Mouse (Mus musculus) spleen, adult 2 months (tissue): ENCODE data around the gene Ccdc9. TPM values are rescaled to one million over a fixed set of nuclear protein-coding genes. Genes with fewer than 3 reads are reported as not detected.

Source experiments
- DNase-seq, 2 experiments: peaks; one replicate each; pipeline versions ENCODE4 v3.0.0 to v3.0.0-alpha.2; 2012 to 2021; ENCODE audit warnings: low spot score in 2 of 2, low read depth in 1 of 2
- H3K27ac ChIP-seq: fragments of 200-500 bp; 2 replicates; pipeline ENCODE4 v1.5.1; 2012; ENCODE audit warnings: low read length, inconsistent platforms; ENCODE audit not compliant: insufficient read depth
- H3K27me3 ChIP-seq: fragments of 200-500 bp; 2 replicates; pipeline ENCODE4 v1.6.1; 2012; ENCODE audit warnings: mild to moderate bottlenecking, moderate library complexity, low read length, inconsistent platforms; ENCODE audit not compliant: control insufficient read depth, insufficient read depth
- H3K36me3 ChIP-seq: fragments of 200-500 bp; 2 replicates; pipeline ENCODE4 v1.6.1; 2012; ENCODE audit warnings: mild to moderate bottlenecking, low read length, inconsistent platforms; ENCODE audit not compliant: control insufficient read depth, insufficient read depth
- H3K4me1 ChIP-seq: fragments of 200-500 bp; 2 replicates; pipeline ENCODE4 v1.6.1; 2011; ENCODE audit warnings: inconsistent platforms; ENCODE audit not compliant: control insufficient read depth, insufficient read depth, insufficient read length
- H3K4me3 ChIP-seq: fragments of 200-500 bp; 2 replicates; pipeline ENCODE4 v1.5.1; 2011; ENCODE audit warnings: mild to moderate bottlenecking, inconsistent platforms; ENCODE audit not compliant: insufficient read depth, insufficient read length; ENCODE audit errors: extremely low read depth
- CTCF ChIP-seq: fragments of 200-500 bp; IDR thresholded peaks from 2 replicates; pipeline ENCODE4 v1.5.1; 2011; ENCODE audit warnings: mild to moderate bottlenecking, inconsistent platforms; ENCODE audit not compliant: insufficient read depth, insufficient read length, insufficient replicate concordance; ENCODE audit errors: extremely low read depth
- POLR2A ChIP-seq: fragments of 200-500 bp; IDR thresholded peaks from 2 replicates; pipeline ENCODE4 v1.6.1; 2011; ENCODE audit warnings: low read depth, low read length, inconsistent platforms
- WGBS: fragments of 180-500 bp; shearing (Covaris S2); methylation state at CpG from one replicate; pipeline ENCODE4 v1.1.7; 2018; 5-methylcytosine and 5-hydroxymethylcytosine counted together
- polyA plus RNA-seq: library from polyadenylated mRNA; depleted of rRNA; stranded (reverse); fragments of >200 nt; gene quantifications from 2 replicates; pipeline ENCODE4 v1.2.3, GENCODE M21; 2012; rRNA removed

Gene Ccdc9
- polyA plus RNA-seq, 1 experiment = 32.4 TPM

GRCm38 (mm10) chr7:16242198-16242597 lies 44.4 kb downstream of the Ccdc9 start:
- Histone ChIP-seq H3K4me3 (no peak overlapping the region), H3K4me1 (peaks cover 16% of the 10 kb centered on the region), H3K27ac (peak overlapping the region; percentile 30), H3K36me3 (no peaks in the 10 kb centered on the region), H3K27me3 (no peaks in the 10 kb centered on the region)
- DNase-seq = no peak
- WGBS = 39% methylated on average over 6 of the region's 6 CpGs
- TF ChIP-seq POLR2A (no peak), CTCF (no peak)

DNA sequence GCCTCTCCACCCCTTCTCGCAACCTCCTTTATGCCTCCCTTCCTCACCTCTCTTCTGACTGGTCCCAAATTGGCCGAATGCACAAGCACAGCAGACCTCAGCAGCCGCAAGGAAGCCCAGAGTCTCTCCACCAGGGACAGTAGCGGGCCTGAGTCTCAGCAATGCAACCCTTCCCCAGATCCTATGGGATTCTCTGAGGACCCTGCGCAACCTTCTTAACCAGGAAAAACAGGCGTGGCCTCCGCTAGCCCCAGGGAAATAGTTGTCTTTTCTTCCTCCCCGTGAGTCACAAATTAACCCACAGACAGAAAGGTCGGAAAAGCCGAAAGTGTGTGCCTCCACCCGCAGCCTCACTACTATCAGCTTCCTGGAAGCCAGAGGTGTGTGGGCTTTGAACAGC lies 44.8 kb downstream of the Ccdc9 start:
- no peak overlapping the region for H3K4me3 ChIP-seq
- WGBS = 56% methylated on average over 11 of the region's 11 CpGs
- no peaks in the 10 kb centered on the region for H3K36me3 ChIP-seq
- DNase-seq = no peak
- TF ChIP-seq CTCF (no peak), POLR2A (no peak)
- no peaks in the 10 kb centered on the region for H3K27me3 ChIP-seq
- H3K27ac ChIP-seq = peak overlapping the region; percentile 30
- H3K4me1 ChIP-seq = peaks cover 16% of the 10 kb centered on the region

GRCm38 (mm10) chr7:16240978-16241303 lies 45.7 kb downstream of the Ccdc9 start:
- Histone ChIP-seq H3K4me3 (no peak overlapping the region), H3K4me1 (peaks cover 16% of the 10 kb centered on the region), H3K27ac (no peak overlapping the region), H3K36me3 (no peaks in the 10 kb centered on the region), H3K27me3 (no peaks in the 10 kb centered on the region)
- no peak for TF ChIP-seq POLR2A
- TF ChIP-seq CTCF = no peak
- DNase-seq = no peak
- 91% methylated on average over 1 of the region's 1 CpGs for WGBS

DNA sequence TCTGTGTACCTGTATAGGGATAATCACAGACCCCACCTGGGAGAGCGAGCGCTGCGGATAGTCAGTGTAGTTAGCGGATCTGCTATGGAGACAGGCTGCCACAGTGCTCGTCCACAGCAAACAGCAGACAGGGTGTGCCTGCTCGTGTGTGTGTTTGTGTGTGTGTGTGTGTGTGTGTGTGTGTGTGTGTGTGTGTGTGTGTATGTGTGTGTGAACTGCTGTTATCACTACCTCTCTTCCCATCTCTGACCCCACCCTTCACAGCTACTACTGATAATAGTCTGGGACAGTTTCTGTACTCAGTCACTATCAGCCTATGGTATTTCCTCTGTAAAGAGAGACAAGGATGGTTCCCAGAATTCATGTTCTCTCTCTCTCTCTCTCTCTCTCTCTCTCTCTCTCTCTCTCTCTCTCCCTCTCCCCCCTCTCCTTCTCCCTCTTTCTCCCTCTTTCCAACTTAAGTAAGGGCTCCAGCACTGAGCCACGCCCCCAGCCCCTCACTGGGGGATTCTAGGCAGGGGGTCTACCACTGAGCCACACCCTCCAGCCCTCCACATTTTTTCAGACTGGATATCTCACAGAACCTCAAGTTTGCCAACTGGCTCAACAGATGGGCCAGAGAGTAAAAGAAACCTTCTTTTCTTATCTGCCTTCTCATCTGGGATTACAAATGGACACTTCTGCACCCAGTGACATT lies 46.2 kb downstream of the Ccdc9 start:
- 73% methylated on average over 7 of the region's 7 CpGs for WGBS
- H3K4me3 ChIP-seq = no peak overlapping the region
- no peak for TF ChIP-seq POLR2A
- TF ChIP-seq CTCF = no peak
- peak overlapping the region; percentile 67 for H3K27ac ChIP-seq
- H3K4me1 ChIP-seq = peaks cover 13% of the 10 kb centered on the region
- no peaks in the 10 kb centered on the region for H3K27me3 ChIP-seq
- no peaks in the 10 kb centered on the region for H3K36me3 ChIP-seq
- no peak for DNase-seq

GRCm38 (mm10) chr7:16239554-16239997 lies 47.0 kb downstream of the Ccdc9 start:
- WGBS = 23% methylated on average over 9 of the region's 9 CpGs
- peaks cover 13% of the 10 kb centered on the region for H3K4me1 ChIP-seq
- no peaks in the 10 kb centered on the region for H3K27me3 ChIP-seq
- DNase-seq = peak; percentile 62 to 81
- TF ChIP-seq CTCF (no peak), POLR2A (no peak)
- peak overlapping the region; percentile 67 for H3K27ac ChIP-seq
- H3K36me3 ChIP-seq = no peaks in the 10 kb centered on the region
- H3K4me3 ChIP-seq = no peak overlapping the region; the same call in 1 of the 2 replicates

- Histone ChIP-seq H3K27me3 (no peaks in the 10 kb centered on the region), H3K36me3 (no peaks in the 10 kb centered on the region), H3K4me3 (no peak overlapping the region), H3K27ac (no peak overlapping the region), H3K4me1 (no peaks in the 10 kb centered on the region)
- no peak for DNase-seq
- WGBS = 75% methylated on average over 5 of the region's 5 CpGs
- TF ChIP-seq POLR2A (no peak), CTCF (no peak)
Observed at GRCm38 (mm10) chr7:16229869-16230268, 56.7 kb downstream of the Ccdc9 start.

Other genes with a start within 250 kb of the Ccdc9 start
- gene Bicra, start 238.9 kb downstream of the Ccdc9 start, polyA plus RNA-seq = 40.4 and 50.6 TPM in 2 replicates
- gene Zfp541, start 225.0 kb downstream of the Ccdc9 start, polyA plus RNA-seq = 0.02 and 0.05 TPM in 2 replicates
- gene Napa, start 188.3 kb downstream of the Ccdc9 start, polyA plus RNA-seq = 150 and 151 TPM in 2 replicates
- 23.2 and 25.8 TPM in 2 replicates for gene Kptn, start 166.9 kb downstream of the Ccdc9 start, polyA plus RNA-seq
- gene Slc8a2, start 157.0 kb downstream of the Ccdc9 start, polyA plus RNA-seq = 1.2 and 2.5 TPM in 2 replicates
- 21.9 and 28.7 TPM in 2 replicates for gene Meis3, start 111.7 kb downstream of the Ccdc9 start, polyA plus RNA-seq
- gene Dhx34, start 64.8 kb downstream of the Ccdc9 start, polyA plus RNA-seq = 49.3 and 63.1 TPM in 2 replicates
- gene C5ar2, start 42.6 kb downstream of the Ccdc9 start, polyA plus RNA-seq = 1.8 and 4.0 TPM in 2 replicates
- gene C5ar1, start 27.3 kb downstream of the Ccdc9 start, polyA plus RNA-seq = 7.5 and 11.0 TPM in 2 replicates
- 33.7 and 53.6 TPM in 2 replicates for gene Inafm1, start 13.2 kb downstream of the Ccdc9 start, polyA plus RNA-seq
- gene Bbc3, start 21.6 kb upstream of the Ccdc9 start, polyA plus RNA-seq = 22.9 and 45.7 TPM in 2 replicates
- gene Sae1, start 101.0 kb upstream of the Ccdc9 start, polyA plus RNA-seq = 16.7 and 20.7 TPM in 2 replicates
- 47.2 and 57.2 TPM in 2 replicates for gene Zc3h4, start 114.1 kb upstream of the Ccdc9 start, polyA plus RNA-seq
- 118 and 170 TPM in 2 replicates for gene Tmem160, start 166.0 kb upstream of the Ccdc9 start, polyA plus RNA-seq
- gene Npas1, start 190.9 kb upstream of the Ccdc9 start, polyA plus RNA-seq = not detected in 2 replicates